Mouse (Mus musculus) kidney, adult 2 months (tissue): ENCODE results near the gene Cdkn2aipnl.

ENCODE experiments used
- CTCF ChIP-seq: fragments of 200-500 bp; conservative IDR thresholded peaks from 2 replicates; pipeline ENCODE4 v1.5.1; 2011; ENCODE audit warnings: low read depth, mild to moderate bottlenecking, control low read depth, low read length, moderate library complexity, mixed read lengths; ENCODE audit not compliant: insufficient read depth, insufficient read length
- POLR2A ChIP-seq: fragments of 200-500 bp; IDR thresholded peaks from one replicate; pipeline ENCODE4 v1.6.1; 2011; ENCODE audit warnings: low read depth, low read length, control low read depth

GRCm38 (mm10) chr11:52011011-52011410 is 43.5 kb downstream of the Cdkn2aipnl start:
- TF ChIP-seq CTCF (no peak), POLR2A (no peak)
